Mouse (Mus musculus): ENCODE results near the gene Med25.

DNA sequence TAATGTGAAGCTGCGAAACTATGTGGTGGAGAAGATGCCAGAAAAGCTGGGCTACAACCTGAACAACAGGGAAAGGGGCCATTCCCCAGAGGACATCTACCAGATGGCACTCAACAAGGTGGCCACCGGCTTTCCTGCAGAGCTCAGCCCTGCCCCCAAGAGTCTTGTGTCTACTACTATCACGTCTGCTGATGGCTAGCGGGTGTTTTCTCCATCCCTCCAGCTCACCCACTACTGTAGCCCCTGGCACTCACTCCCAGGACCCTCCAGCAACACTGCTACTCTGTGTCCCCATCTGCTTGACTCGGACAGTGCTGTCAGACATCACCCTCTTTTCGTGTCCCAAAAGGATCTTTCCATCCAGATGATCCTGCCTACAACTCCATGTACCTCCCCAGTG, 54.4 kb downstream of the Med25 start:
- TF ChIP-seq CTCF (IDR thresholded peaks at IDR 0.05; ENCODE audit: low read depth) (no peak), EP300 (IDR thresholded peaks at IDR 0.05; ENCODE audit: low read depth) (no peak)

All from liver, postnatal 0 days (tissue).